Mouse (Mus musculus): ENCODE measurements around the gene Id3. TPM values are rescaled to one million over a fixed set of nuclear protein-coding genes. Genes with fewer than 3 reads are reported as not detected.
A peak's percentile ranks its signal among the peaks of the same experiment; 100 is the strongest.

The Id3 gene
- polyA plus RNA-seq, 1 experiment = 780 TPM

- Histone ChIP-seq H3K36me3 (ENCODE audit: control insufficient read depth, insufficient read depth) (peaks cover 79% of the 10 kb centered on the region), H3K79me3 (ENCODE audit: low read depth) (no peaks in the 10 kb centered on the region), H3K79me2 (ENCODE audit: control insufficient read depth, insufficient read depth) (peaks cover 9% of the 10 kb centered on the region), H3K4me3 (ENCODE audit: insufficient read depth, poor library complexity, severe bottlenecking) (no peak overlapping the region), H3ac (ENCODE audit: control insufficient read depth, insufficient read length, low read depth) (no peak overlapping the region), H3K27me3 (ENCODE audit: control insufficient read depth, insufficient read depth, insufficient read length) (no peaks in the 10 kb centered on the region)
- no peak for TF ChIP-seq FOSL1 (IDR thresholded peaks at IDR 0.05; ENCODE audit: insufficient read depth, low read length, poor library complexity, severe bottlenecking)
- no peak for TF ChIP-seq CEBPB (IDR thresholded peaks at IDR 0.05; ENCODE audit: low read depth)
- TF ChIP-seq MYOD1 (IDR thresholded peaks at IDR 0.05; ENCODE audit: control insufficient read depth, insufficient read length, low read depth) = no peak
- no peak for TF ChIP-seq MYOG (IDR thresholded peaks at IDR 0.05; ENCODE audit: control insufficient read depth, extremely low read depth, insufficient read length)
- TF ChIP-seq MAX (IDR thresholded peaks at IDR 0.05) = no peak
- TF ChIP-seq CTCF (IDR thresholded peaks at IDR 0.05; ENCODE audit: control insufficient read depth, insufficient read depth, insufficient read length) = no peak
These were observed 43.6 kb downstream of the Id3 start for GRCm38 (mm10) chr4:136186739-136187472.

GRCm38 (mm10) chr4:136188973-136189737, 45.9 kb downstream of the Id3 start:
- H3K79me3 ChIP-seq (ENCODE audit: low read depth) = no peaks in the 10 kb centered on the region
- H3K27me3 ChIP-seq (ENCODE audit: control insufficient read depth, insufficient read depth, insufficient read length) = no peaks in the 10 kb centered on the region
- peaks cover 81% of the 10 kb centered on the region for H3K36me3 ChIP-seq (ENCODE audit: control insufficient read depth, insufficient read depth)
- TF ChIP-seq CTCF (IDR thresholded peaks at IDR 0.05; ENCODE audit: control insufficient read depth, insufficient read depth, insufficient read length) (no peak), MYOD1 (IDR thresholded peaks at IDR 0.05; ENCODE audit: control insufficient read depth, insufficient read length, low read depth) (no peak), MYOG (IDR thresholded peaks at IDR 0.05; ENCODE audit: control insufficient read depth, extremely low read depth, insufficient read length) (no peak), FOSL1 (IDR thresholded peaks at IDR 0.05; ENCODE audit: insufficient read depth, low read length, poor library complexity, severe bottlenecking) (no peak), USF1 (IDR thresholded peaks at IDR 0.05; ENCODE audit: low read depth) (peak; percentile 65), MAX (IDR thresholded peaks at IDR 0.05) (no peak), CEBPB (IDR thresholded peaks at IDR 0.05; ENCODE audit: low read depth) (no peak)
- H3K79me2 ChIP-seq (ENCODE audit: control insufficient read depth, insufficient read depth) = peaks cover 9% of the 10 kb centered on the region
- H3K4me3 ChIP-seq (ENCODE audit: insufficient read depth, poor library complexity, severe bottlenecking) = no peak overlapping the region
- H3ac ChIP-seq (ENCODE audit: control insufficient read depth, insufficient read length, low read depth) = no peak overlapping the region

GRCm38 (mm10) chr4:136189912-136190311, 46.6 kb downstream of the Id3 start:
- Histone ChIP-seq H3K4me3 (ENCODE audit: insufficient read depth, poor library complexity, severe bottlenecking) (no peak overlapping the region), H3K27me3 (ENCODE audit: control insufficient read depth, insufficient read depth, insufficient read length) (no peaks in the 10 kb centered on the region), H3K79me3 (ENCODE audit: low read depth) (no peaks in the 10 kb centered on the region), H3K79me2 (ENCODE audit: control insufficient read depth, insufficient read depth) (peaks cover 9% of the 10 kb centered on the region), H3ac (ENCODE audit: control insufficient read depth, insufficient read length, low read depth) (peak overlapping the region; percentile 5), H3K36me3 (ENCODE audit: control insufficient read depth, insufficient read depth) (peaks cover 87% of the 10 kb centered on the region)
- TF ChIP-seq USF1 (IDR thresholded peaks at IDR 0.05; ENCODE audit: low read depth) (no peak), MAX (IDR thresholded peaks at IDR 0.05) (no peak), CTCF (IDR thresholded peaks at IDR 0.05; ENCODE audit: control insufficient read depth, insufficient read depth, insufficient read length) (no peak)

- no peaks in the 10 kb centered on the region for H3K27me3 ChIP-seq (ENCODE audit: control insufficient read depth, insufficient read depth, insufficient read length)
- H3K4me3 ChIP-seq (ENCODE audit: insufficient read depth, poor library complexity, severe bottlenecking) = no peak overlapping the region
- H3K36me3 ChIP-seq (ENCODE audit: control insufficient read depth, insufficient read depth) = peaks cover 70% of the 10 kb centered on the region
- TF ChIP-seq USF1 (IDR thresholded peaks at IDR 0.05; ENCODE audit: low read depth) (no peak), MYOG (IDR thresholded peaks at IDR 0.05; ENCODE audit: control insufficient read depth, extremely low read depth, insufficient read length) (no peak), CTCF (IDR thresholded peaks at IDR 0.05; ENCODE audit: control insufficient read depth, insufficient read depth, insufficient read length) (no peak), FOSL1 (IDR thresholded peaks at IDR 0.05; ENCODE audit: insufficient read depth, low read length, poor library complexity, severe bottlenecking) (no peak), MAX (IDR thresholded peaks at IDR 0.05) (no peak), CEBPB (IDR thresholded peaks at IDR 0.05; ENCODE audit: low read depth) (no peak), MYOD1 (IDR thresholded peaks at IDR 0.05; ENCODE audit: control insufficient read depth, insufficient read length, low read depth) (no peak)
- H3K79me3 ChIP-seq (ENCODE audit: low read depth) = no peaks in the 10 kb centered on the region
- no peaks in the 10 kb centered on the region for H3K79me2 ChIP-seq (ENCODE audit: control insufficient read depth, insufficient read depth)
- no peak overlapping the region for H3ac ChIP-seq (ENCODE audit: control insufficient read depth, insufficient read length, low read depth)
These were observed 50.3 kb downstream of the Id3 start for GRCm38 (mm10) chr4:136193571-136193970.

- Histone ChIP-seq H3K27me3 (ENCODE audit: control insufficient read depth, insufficient read depth, insufficient read length) (no peaks in the 10 kb centered on the region), H3K36me3 (ENCODE audit: control insufficient read depth, insufficient read depth) (peaks cover 56% of the 10 kb centered on the region), H3ac (ENCODE audit: control insufficient read depth, insufficient read length, low read depth) (no peak overlapping the region), H3K79me3 (ENCODE audit: low read depth) (no peaks in the 10 kb centered on the region), H3K79me2 (ENCODE audit: control insufficient read depth, insufficient read depth) (no peaks in the 10 kb centered on the region), H3K4me3 (ENCODE audit: insufficient read depth, poor library complexity, severe bottlenecking) (no peak overlapping the region)
- TF ChIP-seq MYOG (IDR thresholded peaks at IDR 0.05; ENCODE audit: control insufficient read depth, extremely low read depth, insufficient read length) (no peak), CTCF (IDR thresholded peaks at IDR 0.05; ENCODE audit: control insufficient read depth, insufficient read depth, insufficient read length) (no peak), USF1 (IDR thresholded peaks at IDR 0.05; ENCODE audit: low read depth) (no peak), FOSL1 (IDR thresholded peaks at IDR 0.05; ENCODE audit: insufficient read depth, low read length, poor library complexity, severe bottlenecking) (no peak), CEBPB (IDR thresholded peaks at IDR 0.05; ENCODE audit: low read depth) (no peak)
These were observed 51.7 kb downstream of the Id3 start for GRCm38 (mm10) chr4:136195029-136195428.

Other genes with a start within 250 kb of the Id3 start
- gene Cnr2, start 248.1 kb upstream of the Id3 start, polyA plus RNA-seq (2012; fragmentation: generic; extraction: Trizol) = not detected
- 26.8 TPM for gene Fuca1, start 222.8 kb upstream of the Id3 start, polyA plus RNA-seq (2012; fragmentation: generic; extraction: Trizol)
- 24.3 TPM for gene Hmgcl, start 197.0 kb upstream of the Id3 start, polyA plus RNA-seq (2012; fragmentation: generic; extraction: Trizol)
- 50.7 TPM for gene Gale, start 179.8 kb upstream of the Id3 start, polyA plus RNA-seq (2012; fragmentation: generic; extraction: Trizol)
- 70.1 TPM for gene Lypla2, start 170.9 kb upstream of the Id3 start, polyA plus RNA-seq (2012; fragmentation: generic; extraction: Trizol)
- gene Pithd1, start 156.2 kb upstream of the Id3 start, polyA plus RNA-seq (2012; fragmentation: generic; extraction: Trizol) = 45.1 TPM
- gene Eloa, start 121.7 kb upstream of the Id3 start, polyA plus RNA-seq (2012; fragmentation: generic; extraction: Trizol) = 18.4 TPM
- 2,415 TPM for gene Rpl11, start 90.1 kb upstream of the Id3 start, polyA plus RNA-seq (2012; fragmentation: generic; extraction: Trizol)
- gene E2f2, start 28.9 kb downstream of the Id3 start, polyA plus RNA-seq (2012; fragmentation: generic; extraction: Trizol) = 11.5 TPM
- gene Asap3, start 62.9 kb downstream of the Id3 start, polyA plus RNA-seq (2012; fragmentation: generic; extraction: Trizol) = 3.8 TPM
- gene Tcea3, start 104.2 kb downstream of the Id3 start, polyA plus RNA-seq (2012; fragmentation: generic; extraction: Trizol) = 2.8 TPM
- 5.2 TPM for gene Zfp46, start 141.2 kb downstream of the Id3 start, polyA plus RNA-seq (2012; fragmentation: generic; extraction: Trizol)
- 38.4 TPM for gene Hnrnpr, start 167.4 kb downstream of the Id3 start, polyA plus RNA-seq (2012; fragmentation: generic; extraction: Trizol)